Mouse (Mus musculus) lung, postnatal 10 days (tissue): ENCODE data around the gene Ric8a.
A peak's percentile ranks its signal among the peaks of the same experiment; 100 is the strongest.

Experiments
- DNase-seq: peaks from one replicate; pipeline ENCODE4 v3.0.0; 2021

Ric8a gene

DNA sequence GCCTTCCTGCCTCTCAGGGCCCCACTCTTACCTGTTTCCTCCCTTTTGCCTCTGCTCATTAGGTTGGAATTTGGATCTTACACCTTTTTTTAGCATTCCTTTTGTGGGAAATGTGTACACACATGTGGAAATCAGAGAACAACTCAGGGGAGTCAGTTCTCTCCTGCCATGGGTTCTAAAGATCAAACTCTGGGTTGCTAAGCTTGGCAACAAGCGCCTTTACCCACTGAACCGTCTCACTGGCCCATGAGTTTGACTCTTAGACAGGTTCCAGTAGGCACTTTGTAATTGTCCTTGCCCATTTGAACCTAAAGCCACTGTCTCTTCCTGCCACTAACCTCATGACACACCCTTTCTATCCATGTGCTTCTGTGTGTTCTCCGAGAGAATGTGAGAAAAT lies 37.9 kb downstream of the Ric8a start:
- DNase-seq = no peak

- no peak for DNase-seq
Observed at GRCm38 (mm10) chr7:140897863-140898262, 41.1 kb downstream of the Ric8a start.

DNA sequence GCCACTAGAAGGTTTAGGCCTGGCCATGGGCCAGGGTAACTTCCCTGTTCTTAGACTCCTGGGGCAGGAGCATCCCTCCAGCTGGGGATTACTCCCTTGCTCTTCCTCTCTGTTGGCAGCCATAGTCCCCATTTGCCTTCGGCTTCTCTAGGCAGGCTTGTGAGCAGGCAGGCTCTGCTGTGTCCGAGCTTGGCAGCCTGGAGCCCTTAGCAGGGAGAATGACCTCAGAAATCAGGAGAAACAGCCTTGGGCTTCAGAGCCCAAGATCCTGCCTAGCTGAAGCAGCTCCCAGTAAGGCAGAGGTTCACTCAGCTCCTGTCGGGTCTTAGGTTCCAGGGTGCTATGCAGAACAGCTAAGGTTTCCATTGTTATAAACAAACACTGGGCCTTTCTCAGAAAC lies 42.4 kb downstream of the Ric8a start:
- no peak for DNase-seq

- DNase-seq = peak; percentile 25
Observed at GRCm38 (mm10) chr7:140900220-140900619, 43.5 kb downstream of the Ric8a start, which contains the start of gene Cox8b. Gene Cox8b, minus strand, starts transcription at chr7:140900446.

GRCm38 (mm10) chr7:140902036-140902875 lies 45.5 kb downstream of the Ric8a start:
- DNase-seq = peak; percentile 21

GRCm38 (mm10) chr7:140903212-140903611 lies 46.5 kb downstream of the Ric8a start:
- DNase-seq = peak; percentile 84

DNA sequence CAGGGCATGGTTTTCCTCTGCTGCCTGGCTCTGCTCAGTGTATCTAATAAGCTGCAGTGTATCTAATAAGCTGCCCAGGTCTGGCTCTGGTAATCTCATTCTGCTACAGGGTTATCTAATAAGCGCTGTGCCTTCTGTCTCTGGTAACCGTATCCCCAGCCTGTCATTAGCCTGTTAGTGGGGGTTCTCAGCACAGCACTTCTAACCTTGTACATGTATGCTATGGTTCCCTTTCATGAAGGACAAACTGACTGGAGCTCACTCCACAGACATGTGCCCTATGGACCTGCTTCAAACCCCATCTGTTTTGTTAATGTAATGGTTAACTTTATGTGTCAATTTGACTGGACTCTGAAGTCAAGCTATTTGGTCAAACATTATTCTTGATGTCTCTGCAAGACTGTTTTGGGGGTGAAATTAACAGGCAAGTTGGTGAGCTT lies 48.9 kb downstream of the Ric8a start:
- DNase-seq = no peak

DNA sequence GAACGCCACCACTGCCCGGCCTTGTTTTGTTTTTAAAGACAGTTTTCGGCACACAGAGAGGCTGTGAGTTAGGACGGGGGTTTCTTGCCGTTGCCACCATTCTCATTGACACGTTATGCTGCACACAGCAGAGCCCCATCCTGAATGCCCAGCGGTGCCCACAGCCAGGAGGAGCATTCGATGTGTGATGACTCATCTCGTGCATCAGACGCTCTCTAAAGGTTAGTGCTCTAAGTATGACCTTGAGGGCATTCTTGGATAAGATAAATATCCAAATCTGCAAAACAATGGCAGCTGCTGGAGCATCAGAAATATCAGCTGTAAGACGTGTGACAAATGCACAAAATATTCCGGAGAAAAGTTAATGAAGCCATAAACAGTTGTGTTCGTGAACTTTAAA lies 50.4 kb downstream of the Ric8a start:
- no peak for DNase-seq

- DNase-seq = no peak
Observed at GRCm38 (mm10) chr7:140907697-140908096, 50.9 kb downstream of the Ric8a start.

GRCm38 (mm10) chr7:140908181-140908580 lies 51.4 kb downstream of the Ric8a start:
- DNase-seq = peak; percentile 52

DNA sequence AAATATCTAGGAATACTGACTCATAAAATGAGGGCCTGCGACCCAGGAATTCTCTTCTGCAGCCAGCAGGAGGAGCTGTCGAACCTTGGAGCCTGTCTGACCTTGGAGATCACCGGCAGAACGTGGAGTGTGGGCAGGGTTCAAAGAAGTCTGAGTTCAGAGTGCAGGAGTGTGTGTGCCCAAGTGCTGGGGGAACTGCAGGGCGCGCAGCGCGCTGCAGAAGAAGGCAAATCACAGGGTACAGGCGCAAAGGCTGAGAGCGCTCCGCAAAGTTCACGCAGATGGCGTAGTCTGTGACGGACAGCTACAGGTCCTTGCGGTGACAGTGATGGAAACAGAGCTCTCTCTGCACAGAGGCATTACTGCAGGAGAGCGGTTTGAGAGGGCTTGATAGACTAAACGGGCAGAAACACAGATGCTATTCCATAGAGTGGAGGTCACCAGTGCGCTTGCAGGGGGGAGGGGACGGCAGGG lies 51.9 kb downstream of the Ric8a start:
- peak; percentile 87 for DNase-seq

DNA sequence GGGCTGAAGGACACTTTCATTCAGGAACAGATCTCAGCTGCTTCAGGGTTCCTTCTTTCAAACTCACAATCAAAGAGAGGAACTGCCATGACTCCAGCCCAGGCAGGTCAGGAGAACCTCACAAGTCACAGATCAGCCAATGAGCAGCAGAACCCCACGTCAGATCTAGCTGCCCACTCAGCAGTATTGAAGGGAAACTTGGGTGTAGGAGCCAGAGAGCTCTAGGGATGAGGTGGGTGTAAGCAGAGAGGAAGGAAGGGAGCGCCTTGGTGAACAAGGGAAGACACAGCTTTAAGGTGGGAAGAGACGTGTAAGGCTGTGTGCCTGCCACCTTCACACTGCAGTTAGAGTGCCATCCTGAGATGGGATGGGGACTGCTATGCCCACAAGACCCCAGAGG lies 55.5 kb downstream of the Ric8a start:
- no peak for DNase-seq

DNA sequence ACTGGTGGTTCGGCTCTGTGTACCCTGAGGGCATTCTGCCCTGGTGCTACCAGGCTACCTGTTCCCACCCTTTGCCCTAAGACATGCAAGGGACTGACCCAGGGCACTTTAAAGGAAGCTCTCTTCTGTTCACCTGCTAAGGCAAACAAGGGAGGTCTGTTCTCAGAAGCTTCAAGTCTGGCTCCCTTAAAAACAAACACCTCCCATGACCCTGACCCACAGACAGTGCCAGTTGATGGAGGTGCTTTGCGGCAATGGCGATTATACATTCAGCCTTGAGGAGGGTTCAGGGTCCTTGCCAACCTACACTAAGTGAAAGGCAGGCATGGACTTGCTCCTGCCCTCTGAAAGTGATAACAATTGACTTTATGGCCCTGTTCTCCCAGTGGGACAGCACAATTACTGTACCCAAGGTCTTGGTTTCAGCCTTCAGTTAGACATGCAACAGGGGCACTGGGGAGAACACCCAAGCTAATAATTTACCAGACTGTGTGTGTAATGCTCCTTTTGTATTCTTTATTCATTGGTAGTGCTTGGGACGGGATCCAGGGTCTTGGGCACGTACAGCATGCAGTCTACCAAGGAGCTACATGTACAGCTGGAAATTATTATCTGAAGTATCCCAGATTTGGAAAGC lies 56.2 kb downstream of the Ric8a start:
- no peak for DNase-seq
